Mouse (Mus musculus) heart, postnatal 0 days (tissue): Measurements from ENCODE around the gene Rptor.

Experiments
- CTCF ChIP-seq: IDR thresholded peaks from 2 replicates; pipeline ENCODE4 v1.5.1; 2016; ENCODE audit warnings: antibody characterized with exemption, control low read depth, low read depth
- EP300 ChIP-seq: IDR thresholded peaks from 2 replicates; pipeline ENCODE4 v1.6.1; 2016; ENCODE audit warnings: antibody characterized with exemption, low read depth

DNA sequence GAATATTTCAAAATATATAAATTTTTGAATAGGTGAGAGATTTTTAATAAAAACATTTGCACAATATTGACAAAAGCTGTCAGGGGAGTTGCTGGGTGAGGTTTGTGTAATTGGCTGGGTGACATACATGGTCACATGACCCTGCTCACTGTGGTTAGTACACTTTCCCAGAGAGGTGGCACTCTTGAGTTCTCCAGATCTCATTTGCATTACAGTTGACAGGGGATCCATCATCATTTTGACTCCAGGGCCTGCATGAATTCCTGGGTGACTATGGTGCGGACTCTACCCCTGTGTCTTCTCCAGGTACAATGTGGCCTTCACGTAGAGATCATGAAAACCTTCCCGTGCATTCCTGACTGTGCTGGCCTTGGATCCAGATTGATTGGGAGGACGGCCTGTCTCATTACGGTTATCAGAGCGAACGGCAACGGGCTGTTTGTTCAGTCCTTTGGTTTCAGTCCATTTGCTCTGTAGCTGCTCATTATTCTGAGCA, 183.7 kb downstream of the Rptor start:
- TF ChIP-seq CTCF, result 0 out of 2 replicates have a peak, but pooled peaks have one; percentile 4
- TF ChIP-seq EP300, result no peak
